Comparison of ENCODE assay signal across 11 mouse cellular contexts in the genomic region with DNA sequence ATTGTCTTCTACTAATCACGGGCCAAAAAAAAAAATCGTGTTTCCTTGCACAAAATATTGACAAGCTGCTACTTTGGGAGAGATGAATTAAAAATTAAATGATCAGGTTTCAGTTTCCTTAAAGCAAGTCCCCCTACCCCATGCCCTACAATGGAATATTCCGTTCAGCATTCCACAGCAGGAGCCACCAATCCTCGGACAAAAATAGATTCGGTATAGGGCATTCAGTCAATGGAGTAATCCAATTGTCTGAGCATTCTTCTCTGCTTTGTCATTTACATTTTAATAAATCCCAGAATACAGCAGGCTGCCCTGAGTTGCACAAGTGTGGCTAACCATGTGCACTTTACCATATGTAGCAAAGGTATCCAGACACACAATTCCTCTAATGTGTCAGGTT.
A peak's percentile ranks its signal among the peaks of the same experiment; 100 is the strongest.
DNase-seq lines count a peak whose midpoint lies in the region; ATAC-seq lines count a peak whose summit lies in the region.
"Had no signal": no experiment of that assay in that cellular context is flagged by ENCODE, and none has a peak within 500 bp of the region (broad histone marks: within the 10 kb centered on the region; RNA-seq: fewer than 3 reads in every experiment).

No protein-coding gene starts in this region.

- H3K4me2 ChIP-seq in heart, embryonic 13.5 days: 0 out of 2 replicates have a peak overlapping the region, but pooled peaks have one; percentile 34
- no peak overlapping the region for H3K4me2 ChIP-seq in embryonic facial prominence, embryonic 14.5 days (ENCODE audit: low read depth, low read length)
- H3K4me2 ChIP-seq in hindbrain, embryonic 15.5 days: 0 out of 2 replicates have a peak overlapping the region, but pooled peaks have one; percentile 3
- no peak overlapping the region for H3K4me2 ChIP-seq in neural tube, embryonic 15.5 days

- peaks cover 58% of the 10 kb centered on the region for H3K4me1 ChIP-seq in heart, embryonic 13.5 days
- H3K4me1 ChIP-seq in embryonic facial prominence, embryonic 14.5 days (ENCODE audit: control insufficient read depth, insufficient read depth, low read length): peaks cover 58% of the 10 kb centered on the region
- H3K4me1 ChIP-seq in hindbrain, embryonic 15.5 days (replicated peaks): peaks cover 80% of the 10 kb centered on the region
- peaks cover 42% of the 10 kb centered on the region for H3K4me1 ChIP-seq in neural tube, embryonic 15.5 days

- no peaks in the 10 kb centered on the region for H3K9me3 ChIP-seq in heart, embryonic 13.5 days
- H3K9me3 ChIP-seq in embryonic facial prominence, embryonic 14.5 days (ENCODE audit: control insufficient read depth, low read length): no peaks in the 10 kb centered on the region
- H3K9me3 ChIP-seq in hindbrain, embryonic 15.5 days: no peaks in the 10 kb centered on the region
- no peaks in the 10 kb centered on the region for H3K9me3 ChIP-seq in neural tube, embryonic 15.5 days (replicated peaks)

- H3K9ac ChIP-seq in heart, embryonic 13.5 days: no peak overlapping the region
- no peak overlapping the region for H3K9ac ChIP-seq in embryonic facial prominence, embryonic 14.5 days (ENCODE audit: low read depth, low read length)
- no peak overlapping the region for H3K9ac ChIP-seq in hindbrain, embryonic 15.5 days
- no peak overlapping the region for H3K9ac ChIP-seq in neural tube, embryonic 15.5 days (replicated peaks)

- H3K27ac ChIP-seq in heart, embryonic 13.5 days (replicated peaks): peak overlapping the region; percentile 82
- peak overlapping the region; percentile 67 for H3K27ac ChIP-seq in embryonic facial prominence, embryonic 14.5 days (replicated peaks; ENCODE audit: low read depth, low read length)
- H3K27ac ChIP-seq in hindbrain, embryonic 15.5 days (replicated peaks): peak overlapping the region; percentile 74
- peak overlapping the region; percentile 71 for H3K27ac ChIP-seq in neural tube, embryonic 15.5 days (replicated peaks)

- DNase-seq in heart, postnatal 36 days: no peak
- DNase-seq in embryonic facial prominence, embryonic 14.5 days (ENCODE audit: low spot score): peak; percentile 90
- DNase-seq in left cerebral cortex, postnatal 10 days (ENCODE audit: extremely low spot score in 1 of 2, low spot score in 2 of 2): no peak
- DNase-seq in cerebellum, adult 8-10 months: no peak
- DNase-seq: adrenal gland, adult 2 months; kidney, adult 18-20 months; lung, adult 18-20 months; right cerebral cortex, postnatal 14 days had no signal

- no peaks in the 10 kb centered on the region for H3K27me3 ChIP-seq in heart, embryonic 13.5 days (replicated peaks)
- H3K27me3 ChIP-seq in embryonic facial prominence, embryonic 14.5 days (replicated peaks; ENCODE audit: control insufficient read depth, insufficient read depth, low read length): no peaks in the 10 kb centered on the region
- H3K27me3 ChIP-seq in hindbrain, embryonic 15.5 days: no peaks in the 10 kb centered on the region
- no peaks in the 10 kb centered on the region for H3K27me3 ChIP-seq in neural tube, embryonic 15.5 days (replicated peaks)

- H3K36me3 ChIP-seq in heart, embryonic 13.5 days: peaks cover 29% of the 10 kb centered on the region
- peaks cover 35% of the 10 kb centered on the region for H3K36me3 ChIP-seq in embryonic facial prominence, embryonic 14.5 days (ENCODE audit: control insufficient read depth, insufficient read depth, low read length)
- H3K36me3 ChIP-seq in hindbrain, embryonic 15.5 days: peaks cover 25% of the 10 kb centered on the region
- peaks cover 13% of the 10 kb centered on the region for H3K36me3 ChIP-seq in neural tube, embryonic 15.5 days

- peak; percentile 37; the same call in 1 of the 2 replicates for ATAC-seq in heart, embryonic 13.5 days (ENCODE audit: extremely low read depth, insufficient number of reproducible peaks, low FRiP score, low TSS enrichment)
- ATAC-seq in embryonic facial prominence, embryonic 14.5 days (ENCODE audit: low read depth): no peak
- no peak for ATAC-seq in hindbrain, embryonic 15.5 days (ENCODE audit: low FRiP score, low read depth)
- no peak for ATAC-seq in neural tube, embryonic 15.5 days (ENCODE audit: low FRiP score)

- 37% methylated on average over 5 of the region's 5 CpGs for WGBS in heart, embryonic 13.5 days
- WGBS in embryonic facial prominence, embryonic 14.5 days: 25% methylated on average over 5 of the region's 5 CpGs
- 29% methylated on average over 5 of the region's 5 CpGs for WGBS in hindbrain, embryonic 15.5 days
- WGBS in neural tube, embryonic 15.5 days: 41% methylated on average over 5 of the region's 5 CpGs

- no peak overlapping the region for H3K4me3 ChIP-seq in heart, embryonic 13.5 days
- H3K4me3 ChIP-seq in embryonic facial prominence, embryonic 14.5 days (ENCODE audit: low read depth, low read length): no peak overlapping the region
- no peak overlapping the region for H3K4me3 ChIP-seq in hindbrain, embryonic 15.5 days
- no peak overlapping the region for H3K4me3 ChIP-seq in neural tube, embryonic 15.5 days (replicated peaks)

- intact Hi-C loops in heart, postnatal 36 days (cut with DNase I): no loop called here
- intact Hi-C loops in left cerebral cortex, postnatal 10 days (cut with DNase I): no loop called here

Comparison
In these comparisons a context has a peak if more than half of its experiments do, and no peak if none do; other contexts are left out.
1. H3K4me2 ChIP-seq: peak in heart, embryonic 13.5 days (single experiment) and hindbrain, embryonic 15.5 days (single experiment); none in embryonic facial prominence, embryonic 14.5 days (single experiment) and neural tube, embryonic 15.5 days (single experiment).
2. Peak in every context shown above with its lines, with median percentiles within 50 percentile points of each other: H3K27ac ChIP-seq.